Mouse (Mus musculus): ENCODE results near the gene Nipbl. TPM values are rescaled to one million over a fixed set of nuclear protein-coding genes. Genes with fewer than 3 reads are reported as not detected.

Gene Nipbl
- polyA plus RNA-seq, 1 experiment, result 2.9 TPM

- no peak overlapping the region for H3K27ac ChIP-seq (ENCODE audit: insufficient read depth, low read depth, low read length)
- WGBS, result 94% methylated on average over 3 of the region's 3 CpGs
- H3K4me3 ChIP-seq (ENCODE audit: low read depth, low read length), result no peak overlapping the region
- no peaks in the 10 kb centered on the region for H3K4me1 ChIP-seq (ENCODE audit: control insufficient read depth, insufficient read depth, insufficient read length, low read length)
- no peaks in the 10 kb centered on the region for H3K27me3 ChIP-seq (ENCODE audit: control insufficient read depth, insufficient read depth, low read length)
- H3K36me3 ChIP-seq (ENCODE audit: control insufficient read depth, insufficient read depth, low read length), result peaks cover 38% of the 10 kb centered on the region
- TF ChIP-seq CTCF (IDR thresholded peaks at IDR 0.05; ENCODE audit: extremely low read depth, insufficient read length, insufficient replicate concordance, low read depth, low read length) (no peak), POLR2A (IDR thresholded peaks at IDR 0.05; ENCODE audit: low read depth, low read length) (no peak)
These were observed 112.7 kb downstream of the Nipbl start for GRCm38 (mm10) chr15:8331547-8331946.

DNA sequence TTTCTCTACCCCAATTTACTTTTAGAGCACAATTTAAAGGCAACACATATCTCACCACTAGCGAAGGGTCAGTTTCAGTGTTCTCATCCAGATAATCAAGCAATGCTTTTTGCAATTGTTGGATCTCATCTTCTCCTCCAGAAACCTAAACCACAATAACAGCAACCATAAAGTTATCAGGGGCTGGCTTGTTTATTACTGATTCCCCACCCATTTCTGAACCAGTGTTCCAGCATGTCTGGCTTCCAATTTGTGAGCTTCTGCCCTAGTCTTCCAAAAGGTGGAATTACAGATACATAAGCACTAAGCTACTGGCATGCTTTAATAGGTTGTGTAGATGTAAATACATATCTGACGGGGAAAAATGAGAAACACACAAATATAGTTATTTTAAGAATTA is 118.6 kb downstream of the Nipbl start:
- Histone ChIP-seq H3K4me3 (ENCODE audit: low read depth, low read length) (no peak overlapping the region), H3K27me3 (ENCODE audit: control insufficient read depth, insufficient read depth, low read length) (no peaks in the 10 kb centered on the region), H3K4me1 (ENCODE audit: control insufficient read depth, insufficient read depth, insufficient read length, low read length) (no peaks in the 10 kb centered on the region), H3K27ac (ENCODE audit: insufficient read depth, low read depth, low read length) (no peak overlapping the region), H3K36me3 (ENCODE audit: control insufficient read depth, insufficient read depth, low read length) (peaks cover 49% of the 10 kb centered on the region)
- no peak for TF ChIP-seq POLR2A (IDR thresholded peaks at IDR 0.05; ENCODE audit: low read depth, low read length)
- TF ChIP-seq CTCF (IDR thresholded peaks at IDR 0.05; ENCODE audit: extremely low read depth, insufficient read length, insufficient replicate concordance, low read depth, low read length), result no peak
- WGBS, result 98% methylated on average over 2 of the region's 2 CpGs

- Histone ChIP-seq H3K4me3 (ENCODE audit: low read depth, low read length) (no peak overlapping the region), H3K27me3 (ENCODE audit: control insufficient read depth, insufficient read depth, low read length) (no peaks in the 10 kb centered on the region), H3K4me1 (ENCODE audit: control insufficient read depth, insufficient read depth, insufficient read length, low read length) (no peaks in the 10 kb centered on the region), H3K27ac (ENCODE audit: insufficient read depth, low read depth, low read length) (no peak overlapping the region), H3K36me3 (ENCODE audit: control insufficient read depth, insufficient read depth, low read length) (peaks cover 50% of the 10 kb centered on the region)
- no peak for TF ChIP-seq CTCF (IDR thresholded peaks at IDR 0.05; ENCODE audit: extremely low read depth, insufficient read length, insufficient replicate concordance, low read depth, low read length)
- no peak for TF ChIP-seq POLR2A (IDR thresholded peaks at IDR 0.05; ENCODE audit: low read depth, low read length)
- WGBS, result 62% methylated on average over 2 of the region's 2 CpGs
These were observed 119.4 kb downstream of the Nipbl start for GRCm38 (mm10) chr15:8324833-8325232.

GRCm38 (mm10) chr15:8324061-8324460 is 120.2 kb downstream of the Nipbl start:
- H3K4me1 ChIP-seq (ENCODE audit: control insufficient read depth, insufficient read depth, insufficient read length, low read length), result no peaks in the 10 kb centered on the region
- H3K27ac ChIP-seq (ENCODE audit: insufficient read depth, low read depth, low read length), result no peak overlapping the region
- 83% methylated on average over 4 of the region's 4 CpGs for WGBS
- no peaks in the 10 kb centered on the region for H3K27me3 ChIP-seq (ENCODE audit: control insufficient read depth, insufficient read depth, low read length)
- H3K4me3 ChIP-seq (ENCODE audit: low read depth, low read length), result no peak overlapping the region
- H3K36me3 ChIP-seq (ENCODE audit: control insufficient read depth, insufficient read depth, low read length), result peaks cover 51% of the 10 kb centered on the region
- TF ChIP-seq CTCF (IDR thresholded peaks at IDR 0.05; ENCODE audit: extremely low read depth, insufficient read length, insufficient replicate concordance, low read depth, low read length) (no peak), POLR2A (IDR thresholded peaks at IDR 0.05; ENCODE audit: low read depth, low read length) (no peak)

- 94% methylated on average over 5 of the region's 5 CpGs for WGBS
- no peaks in the 10 kb centered on the region for H3K27me3 ChIP-seq (ENCODE audit: control insufficient read depth, insufficient read depth, low read length)
- no peak overlapping the region for H3K27ac ChIP-seq (ENCODE audit: insufficient read depth, low read depth, low read length)
- TF ChIP-seq CTCF (IDR thresholded peaks at IDR 0.05; ENCODE audit: extremely low read depth, insufficient read length, insufficient replicate concordance, low read depth, low read length) (no peak), POLR2A (IDR thresholded peaks at IDR 0.05; ENCODE audit: low read depth, low read length) (no peak)
- H3K36me3 ChIP-seq (ENCODE audit: control insufficient read depth, insufficient read depth, low read length), result peaks cover 49% of the 10 kb centered on the region
- H3K4me1 ChIP-seq (ENCODE audit: control insufficient read depth, insufficient read depth, insufficient read length, low read length), result no peaks in the 10 kb centered on the region
- H3K4me3 ChIP-seq (ENCODE audit: low read depth, low read length), result no peak overlapping the region
These were observed 122.8 kb downstream of the Nipbl start for GRCm38 (mm10) chr15:8321491-8321890.

- H3K36me3 ChIP-seq (ENCODE audit: control insufficient read depth, insufficient read depth, low read length), result peaks cover 39% of the 10 kb centered on the region
These were observed 125.1 kb downstream of the Nipbl start for GRCm38 (mm10) chr15:8319191-8319590.

DNA sequence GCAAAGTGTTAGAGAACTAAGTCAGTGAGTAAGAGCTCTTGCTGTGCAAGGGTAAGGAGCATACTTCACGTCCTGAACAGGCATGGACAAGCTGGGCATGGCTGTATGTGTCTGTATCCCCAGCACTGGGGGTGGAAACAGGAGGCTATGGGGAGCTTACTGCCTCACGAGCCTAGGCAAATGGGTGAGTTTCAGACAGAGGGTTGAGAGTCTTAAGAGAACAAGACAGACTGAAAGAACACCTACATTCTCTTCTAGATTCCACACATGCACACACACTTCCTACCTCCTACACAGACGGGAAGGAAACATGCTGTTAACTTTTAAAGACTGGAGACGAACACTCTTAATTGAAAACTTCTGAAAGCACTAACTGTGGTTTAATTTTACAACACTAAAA is 126.9 kb downstream of the Nipbl start:
- Histone ChIP-seq H3K27ac (ENCODE audit: insufficient read depth, low read depth, low read length) (no peak overlapping the region), H3K4me3 (ENCODE audit: low read depth, low read length) (no peak overlapping the region), H3K27me3 (ENCODE audit: control insufficient read depth, insufficient read depth, low read length) (no peaks in the 10 kb centered on the region), H3K36me3 (ENCODE audit: control insufficient read depth, insufficient read depth, low read length) (peaks cover 34% of the 10 kb centered on the region), H3K4me1 (ENCODE audit: control insufficient read depth, insufficient read depth, insufficient read length, low read length) (no peaks in the 10 kb centered on the region)
- TF ChIP-seq CTCF (IDR thresholded peaks at IDR 0.05; ENCODE audit: extremely low read depth, insufficient read length, insufficient replicate concordance, low read depth, low read length) (no peak), POLR2A (IDR thresholded peaks at IDR 0.05; ENCODE audit: low read depth, low read length) (no peak)
- WGBS, result 92% methylated on average over 4 of the region's 4 CpGs

More at GRCm38 (mm10) chr15:8319191-8319590, 125.1 kb downstream of the Nipbl start:
- H3K4me3 ChIP-seq (ENCODE audit: low read depth, low read length), result no peak overlapping the region
- TF ChIP-seq CTCF (IDR thresholded peaks at IDR 0.05; ENCODE audit: extremely low read depth, insufficient read length, insufficient replicate concordance, low read depth, low read length), result no peak
- TF ChIP-seq POLR2A (IDR thresholded peaks at IDR 0.05; ENCODE audit: low read depth, low read length), result no peak
- H3K4me1 ChIP-seq (ENCODE audit: control insufficient read depth, insufficient read depth, insufficient read length, low read length), result no peaks in the 10 kb centered on the region
- 95% methylated on average over 5 of the region's 5 CpGs for WGBS
- H3K27me3 ChIP-seq (ENCODE audit: control insufficient read depth, insufficient read depth, low read length), result no peaks in the 10 kb centered on the region
- H3K27ac ChIP-seq (ENCODE audit: insufficient read depth, low read depth, low read length), result no peak overlapping the region

Measured in small intestine, adult 2 months (tissue).